In genomic region chr2:30985111-30986020, GRCm38 (mm10) we compare ENCODE assay signal across 1 mouse cellular context.
TF ChIP-seq lines count a peak whose summit lies in the region.

No protein-coding gene starts in this region.

TF ChIP-seq in CH12.LX, 34 proteins besides CTCF, POLR2A, EP300 and RAD21:
- TF ChIP-seq ETS1 (conservative IDR thresholded peaks at IDR 0.05; ENCODE audit: low read depth, low read length) (peak; percentile 29), POLR2AphosphoS2 (IDR thresholded peaks at IDR 0.05; ENCODE audit: low read depth, low read length) (no peak), IRF4 (IDR thresholded peaks at IDR 0.05; ENCODE audit: low read depth, low read length) (peak; percentile 62), MAX (IDR thresholded peaks at IDR 0.05; ENCODE audit: low read length) (peak; percentile 61; the same call in 1 of the 2 replicates), BHLHE40 (IDR thresholded peaks at IDR 0.05; ENCODE audit: low read depth, low read length) (peak; percentile 74), USF2 (conservative IDR thresholded peaks at IDR 0.05; ENCODE audit: low read depth, low read length) (no peak), TBP (conservative IDR thresholded peaks at IDR 0.05; ENCODE audit: low read depth, low read length) (no peak), NRF1 (IDR thresholded peaks at IDR 0.05; ENCODE audit: low read depth, low read length) (peak; percentile 84), MAFK (IDR thresholded peaks at IDR 0.05; ENCODE audit: insufficient replicate concordance, low read length) (peak; percentile 54), SIN3A (IDR thresholded peaks at IDR 0.05; ENCODE audit: low read length) (no peak), ZKSCAN1 (IDR thresholded peaks at IDR 0.05; ENCODE audit: borderline replicate concordance, low read depth, low read length) (no peak), E2F4 (IDR thresholded peaks at IDR 0.05; ENCODE audit: insufficient replicate concordance, low read depth, low read length) (no peak), MYC (IDR thresholded peaks at IDR 0.05; ENCODE audit: low read depth, low read length) (no peak; the same call in 1 of the 2 replicates), UBTF (IDR thresholded peaks at IDR 0.05; ENCODE audit: low read depth, low read length) (no peak), ZNF384 (IDR thresholded peaks at IDR 0.05; ENCODE audit: low read depth, low read length) (no peak), TCF12 (IDR thresholded peaks at IDR 0.05; ENCODE audit: low read depth, low read length) (peak; percentile 45; the same call in 1 of the 2 replicates), NELFE (IDR thresholded peaks at IDR 0.05; ENCODE audit: low read depth, low read length) (no peak), RCOR1 (conservative IDR thresholded peaks at IDR 0.05; ENCODE audit: low read depth, low read length) (0 out of 2 replicates have a peak, but pooled peaks have one; percentile 37), MXI1 (IDR thresholded peaks at IDR 0.05; ENCODE audit: low read depth, low read length) (peak; percentile 72; the same call in 1 of the 2 replicates), KAT2A (IDR thresholded peaks at IDR 0.05; ENCODE audit: insufficient replicate concordance, low read length) (0 out of 2 replicates have a peak, but pooled peaks have one; percentile 41), MEF2A (IDR thresholded peaks at IDR 0.05; ENCODE audit: borderline replicate concordance, low read depth, low read length) (0 out of 2 replicates have a peak, but pooled peaks have one; percentile 34), MAZ (IDR thresholded peaks at IDR 0.05; ENCODE audit: low read depth, low read length) (peak; percentile 74)
